Mouse (Mus musculus): ENCODE data around the gene Iqcm.

- TF ChIP-seq CTCF (IDR thresholded peaks at IDR 0.05; ENCODE audit: low read depth, low read length): no peak
- no peak for TF ChIP-seq POLR2A (IDR thresholded peaks at IDR 0.05; ENCODE audit: borderline replicate concordance, low read depth, low read length)
Observed at GRCm38 (mm10) chr8:75549284-75549683, 100.8 kb downstream of the Iqcm start.

Data from bone marrow macrophage, adult 2 months (primary cell).